Mouse (Mus musculus) MEL (cell line): ENCODE data around the gene Slc22a20. TPM values are rescaled to one million over a fixed set of nuclear protein-coding genes. Genes with fewer than 3 reads are reported as not detected.

Source experiments
- DNase-seq: peaks from one replicate; pipeline ENCODE4 v3.0.0; 2011; ENCODE audit warnings: low read depth, low spot score
- H3K27ac ChIP-seq: 2 replicates; pipeline ENCODE4 v1.5.1; 2012; ENCODE audit warnings: low read depth, mild to moderate bottlenecking, control low read depth, low read length, moderate library complexity; ENCODE audit not compliant: control insufficient read depth
- H3K27me3 ChIP-seq, 2 experiments: fragments of 150-350 bp in 1 of 2; sonication (generic) in 1 of 2; 2 replicates each; pipeline ENCODE4 v1.6.1; 2012; ENCODE audit warnings: low read length in 2 of 2, mild to moderate bottlenecking in 2 of 2, improper control_type of control experiment in 1 of 2, moderate library complexity in 1 of 2; ENCODE audit not compliant: insufficient read depth in 2 of 2, control insufficient read depth in 1 of 2
- H3K36me3 ChIP-seq, 2 experiments: 2 replicates each; pipeline ENCODE4 v1.6.1; 2012 to 2014; ENCODE audit warnings: low read length in 2 of 2, improper control_type of control experiment in 1 of 2, inconsistent platforms in 1 of 2, mild to moderate bottlenecking in 1 of 2; ENCODE audit not compliant: insufficient read depth in 2 of 2, control insufficient read depth in 1 of 2
- H3K4me1 ChIP-seq, 2 experiments: fragments of 150-350 bp in 1 of 2; sonication (generic) in 1 of 2; 2 replicates each; pipeline ENCODE4 v1.6.1; 2012; ENCODE audit warnings: low read length in 2 of 2, improper control_type of control experiment in 1 of 2, mild to moderate bottlenecking in 1 of 2; ENCODE audit not compliant: insufficient read depth in 2 of 2, control insufficient read depth in 1 of 2
- H3K4me3 ChIP-seq, 2 experiments: fragments of 150-350 bp in 1 of 2; sonication (generic) in 1 of 2; 2 replicates each; pipeline ENCODE4 v1.5.1; 2012; ENCODE audit warnings: low read depth in 2 of 2, low read length in 2 of 2, mild to moderate bottlenecking in 2 of 2, moderate library complexity in 2 of 2, control low read depth in 1 of 2, improper control_type of control experiment in 1 of 2; ENCODE audit not compliant: control insufficient read depth in 1 of 2, insufficient read depth in 1 of 2
- H3K79me2 ChIP-seq: 2 replicates; pipeline ENCODE4 v1.6.1; 2012; ENCODE audit warnings: mild to moderate bottlenecking, low read length, moderate library complexity; ENCODE audit not compliant: control insufficient read depth, poor library complexity, insufficient read depth
- H3K9ac ChIP-seq: 2 replicates; pipeline ENCODE4 v1.6.1; 2012; ENCODE audit warnings: low read depth, mild to moderate bottlenecking, control low read depth, low read length, moderate library complexity; ENCODE audit not compliant: control insufficient read depth, poor library complexity, severe bottlenecking
- H3K9me3 ChIP-seq: fragments of 150-350 bp; sonication (generic); replicated peaks from 2 replicates; pipeline ENCODE4 v1.6.1; 2012; ENCODE audit warnings: mild to moderate bottlenecking, low read length, improper control_type of control experiment, moderate library complexity; ENCODE audit not compliant: insufficient read depth
- CHD1 ChIP-seq: IDR thresholded peaks from 2 replicates; pipeline ENCODE4 v1.6.1; 2012; ENCODE audit warnings: low read depth, mild to moderate bottlenecking, inconsistent platforms, low read length, improper control_type of control experiment
- CHD2 ChIP-seq: IDR thresholded peaks from 2 replicates; pipeline ENCODE4 v1.6.1; 2011; ENCODE audit warnings: low read length, improper control_type of control experiment
- CTCF ChIP-seq, 3 experiments: IDR thresholded peaks in 2 of 3; conservative IDR thresholded peaks in 1 of 3; 2 replicates each; pipeline ENCODE4 v1.5.1; 2011 to 2012; ENCODE audit warnings: low read length in 3 of 3, low read depth in 2 of 3, mild to moderate bottlenecking in 2 of 3, improper control_type of control experiment in 1 of 3, inconsistent platforms in 1 of 3, mixed read lengths in 1 of 3, moderate library complexity in 1 of 3; ENCODE audit not compliant: control insufficient read depth in 1 of 3, insufficient read depth in 1 of 3, poor library complexity in 1 of 3, severe bottlenecking in 1 of 3
- E2F4 ChIP-seq: IDR thresholded peaks from 2 replicates; pipeline ENCODE4 v1.6.1; 2011; ENCODE audit warnings: low read depth, low read length, improper control_type of control experiment, borderline replicate concordance
- EP300 ChIP-seq, 2 experiments: IDR thresholded peaks; 2 replicates each; pipeline ENCODE4 v1.6.1; 2011; ENCODE audit warnings: improper control_type of control experiment in 2 of 2, low read length in 2 of 2, low read depth in 1 of 2, mild to moderate bottlenecking in 1 of 2
- HCFC1 ChIP-seq: IDR thresholded peaks from 2 replicates; pipeline ENCODE4 v1.6.1; 2012; ENCODE audit warnings: low read depth, mild to moderate bottlenecking, inconsistent platforms, low read length, improper control_type of control experiment, moderate library complexity
- JUND ChIP-seq: IDR thresholded peaks from 2 replicates; pipeline ENCODE4 v1.6.1; 2011; ENCODE audit warnings: low read depth, mild to moderate bottlenecking, improper control_type of control experiment, low read length
- MAFK ChIP-seq: IDR thresholded peaks from 2 replicates; pipeline ENCODE4 v1.6.1; 2011; ENCODE audit warnings: low read depth, mild to moderate bottlenecking, low read length, improper control_type of control experiment, borderline replicate concordance
- MAX ChIP-seq: IDR thresholded peaks from 2 replicates; pipeline ENCODE4 v1.6.1; 2011; ENCODE audit warnings: low read length, improper control_type of control experiment
- MAZ ChIP-seq: IDR thresholded peaks from 2 replicates; pipeline ENCODE4 v1.6.1; 2012; ENCODE audit warnings: low read depth, mild to moderate bottlenecking, inconsistent platforms, low read length, improper control_type of control experiment
- MEF2A ChIP-seq: IDR thresholded peaks from 2 replicates; pipeline ENCODE4 v1.6.1; 2014; ENCODE audit warnings: low read depth, mild to moderate bottlenecking, inconsistent platforms, low read length, improper control_type of control experiment; ENCODE audit not compliant: poor library complexity, insufficient replicate concordance, severe bottlenecking; ENCODE audit errors: extremely low read depth
- MXI1 ChIP-seq: IDR thresholded peaks from 2 replicates; pipeline ENCODE4 v1.6.1; 2011; ENCODE audit warnings: mild to moderate bottlenecking, low read depth, low read length, improper control_type of control experiment
- MYB ChIP-seq: IDR thresholded peaks from 2 replicates; pipeline ENCODE4 v1.6.1; 2011; ENCODE audit warnings: mild to moderate bottlenecking, low read depth, low read length, improper control_type of control experiment
- NELFE ChIP-seq: IDR thresholded peaks from 2 replicates; pipeline ENCODE4 v1.6.1; 2011; ENCODE audit warnings: low read depth, low read length, improper control_type of control experiment
- SIN3A ChIP-seq: IDR thresholded peaks from 2 replicates; pipeline ENCODE4 v1.6.1; 2012; ENCODE audit warnings: low read length, improper control_type of control experiment, inconsistent platforms
- TAL1 ChIP-seq: IDR thresholded peaks from 2 replicates; pipeline ENCODE4 v1.6.1; 2012; ENCODE audit warnings: mild to moderate bottlenecking, inconsistent platforms, low read length, moderate library complexity, mixed read lengths
- UBTF ChIP-seq: IDR thresholded peaks from 2 replicates; pipeline ENCODE4 v1.6.1; 2012; ENCODE audit warnings: low read depth, mild to moderate bottlenecking, inconsistent platforms, low read length, improper control_type of control experiment, moderate library complexity, borderline replicate concordance; ENCODE audit not compliant: insufficient read depth
- USF1 ChIP-seq: IDR thresholded peaks from 2 replicates; pipeline ENCODE4 v1.6.1; 2014; ENCODE audit warnings: low read depth, mild to moderate bottlenecking, inconsistent platforms, low read length, improper control_type of control experiment, moderate library complexity
- USF2 ChIP-seq, 2 experiments: IDR thresholded peaks; 2 replicates each; pipeline ENCODE4 v1.6.1; 2011 to 2012; ENCODE audit warnings: improper control_type of control experiment in 2 of 2, low read length in 2 of 2, borderline replicate concordance in 1 of 2, inconsistent platforms in 1 of 2, low read depth in 1 of 2, mild to moderate bottlenecking in 1 of 2; ENCODE audit not compliant: insufficient read depth in 1 of 2
- ZKSCAN1 ChIP-seq: IDR thresholded peaks from 2 replicates; pipeline ENCODE4 v1.6.1; 2012; ENCODE audit warnings: low read depth, mild to moderate bottlenecking, inconsistent platforms, low read length, improper control_type of control experiment, moderate library complexity
- polyA plus RNA-seq, 2 experiments: library from polyadenylated mRNA; stranded (reverse) in 1 of 2; unstranded in 1 of 2; fragments of >175 nt in 1 of 2; fragments of >200 nt in 1 of 2; gene quantifications; 2 replicates each; pipeline versions ENCODE4 v1.2.1 to v1.2.4; 2012; ENCODE audit warnings: low replicate concordance in 2 of 2, low read depth in 1 of 2; ENCODE audit not compliant: insufficient read length in 2 of 2, insufficient read depth in 1 of 2, missing spikeins in 1 of 2
- total RNA-seq: library from RNA; depleted of rRNA; stranded (reverse); fragments of 300-350 nt; gene quantifications from 2 replicates; pipeline ENCODE4 v1.2.3, GENCODE M21; 2012; rRNA removed

Gene Slc22a20
- not detected in 2 replicates for total RNA-seq
- polyA plus RNA-seq: not detected

GRCm38 (mm10) chr19:5986043-5986442 is at the start of gene Slc22a20:
Gene Slc22a20 (minus strand): TSS chr19:5986143.
- peaks cover 0 to 8% of the 10 kb centered on the region in 2 experiments; a peak in 3 of 4 replicates for H3K36me3 ChIP-seq
- H3K9me3 ChIP-seq: no peaks in the 10 kb centered on the region
- no peak for TF ChIP-seq SIN3A
- TF ChIP-seq USF2 (IDR thresholded peaks at IDR 0.05; ENCODE audit: borderline replicate concordance in 1 of 2, insufficient read depth in 1 of 2, low read depth in 1 of 2, low read length in 2 of 2): no peak
- TF ChIP-seq CHD1: no peak
- TF ChIP-seq JUND: no peak
- no peak for TF ChIP-seq HCFC1
- TF ChIP-seq NELFE: no peak
- no peak for TF ChIP-seq MAX
- no peak for TF ChIP-seq USF1
- no peak for TF ChIP-seq MXI1
- TF ChIP-seq MAZ: no peak
- TF ChIP-seq CTCF (IDR thresholded peaks at IDR 0.05 in 2 of 3, conservative IDR thresholded peaks at IDR 0.05 in 1 of 3; ENCODE audit: control insufficient read depth in 1 of 3, insufficient read depth in 1 of 3, low read depth in 2 of 3, low read length in 3 of 3, poor library complexity in 1 of 3, severe bottlenecking in 1 of 3): no peak
- TF ChIP-seq E2F4: no peak
- TF ChIP-seq MEF2A: no peak
- TF ChIP-seq UBTF: no peak
- TF ChIP-seq MYB: no peak
- TF ChIP-seq CHD2: no peak
- no peak for TF ChIP-seq EP300 (IDR thresholded peaks at IDR 0.05; ENCODE audit: low read depth in 1 of 2, low read length in 2 of 2)
- TF ChIP-seq MAFK: no peak
- TF ChIP-seq ZKSCAN1: no peak
- TF ChIP-seq TAL1: no peak
- H3K9ac ChIP-seq: no peak within 1 kb of the TSS
- H3K79me2 ChIP-seq: no peaks in the 10 kb centered on the region
- no peak for DNase-seq
- no peak within 1 kb of the TSS for H3K27ac ChIP-seq
- H3K4me3 ChIP-seq: no peak within 1 kb of the TSS
- H3K4me1 ChIP-seq: peaks cover 3 to 18% of the 10 kb centered on the region in 2 experiments
- no peaks in the 10 kb centered on the region for H3K27me3 ChIP-seq
